Mouse (Mus musculus): ENCODE data around the gene Icosl. TPM values are rescaled to one million over a fixed set of nuclear protein-coding genes. Genes with fewer than 3 reads are reported as not detected.
A peak's percentile ranks its signal among the peaks of the same experiment; 100 is the strongest.
"Not testable (repeated sequence)": the region's sequence is repeated elsewhere in the genome, so short reads cannot be mapped to it uniquely, and the experiment has no call there.

Gene Icosl
- total RNA-seq, 2 experiments from 2014 or later = 8.4 to 11.2 TPM

- Histone ChIP-seq H3K4me3 (peak overlapping the region; percentile 31; the same call in 1 of the 2 replicates), H3K27ac (peak overlapping the region; percentile 93)
- peak; percentile 60 to 76 for DNase-seq (ENCODE audit: low spot score in 2 of 2)
- TF ChIP-seq CTCF (conservative IDR thresholded peaks at IDR 0.05) = no peak
These were observed 35.7 kb downstream of the Icosl start for GRCm38 (mm10) chr10:78104555-78105490.

- H3K27ac ChIP-seq = peak overlapping the region; percentile 93
- TF ChIP-seq CTCF (conservative IDR thresholded peaks at IDR 0.05) = no peak
- peak in 1 of 2 experiments; percentile 42 for DNase-seq (ENCODE audit: low spot score in 2 of 2)
- H3K4me3 ChIP-seq = peak overlapping the region; percentile 31; the same call in 1 of the 2 replicates
These were observed 36.4 kb downstream of the Icosl start for GRCm38 (mm10) chr10:78105548-78105947.

GRCm38 (mm10) chr10:78114521-78115092 is 45.5 kb downstream of the Icosl start:
- no peak for DNase-seq (ENCODE audit: low spot score in 2 of 2)
- H3K4me3 ChIP-seq = no peak overlapping the region
- no peak for TF ChIP-seq CTCF (conservative IDR thresholded peaks at IDR 0.05)
- no peak overlapping the region for H3K27ac ChIP-seq

- Histone ChIP-seq H3K4me3 (no peak overlapping the region), H3K27ac (no peak overlapping the region)
- TF ChIP-seq CTCF (conservative IDR thresholded peaks at IDR 0.05) = no peak
- peak in 1 of 2 experiments; percentile 20 for DNase-seq (ENCODE audit: low spot score in 2 of 2)
These were observed 46.1 kb downstream of the Icosl start for GRCm38 (mm10) chr10:78115153-78115552.

GRCm38 (mm10) chr10:78119422-78119821 is 50.3 kb downstream of the Icosl start:
- no peak for DNase-seq (ENCODE audit: low spot score in 2 of 2)
- Histone ChIP-seq H3K4me3 (no peak overlapping the region), H3K27ac (no peak overlapping the region)
- TF ChIP-seq CTCF (conservative IDR thresholded peaks at IDR 0.05) = no peak

- H3K27ac ChIP-seq; H3K4me3 ChIP-seq; DNase-seq (ENCODE audit: low spot score in 2 of 2): not testable (repeated sequence)
These were observed 55.0 kb downstream of the Icosl start for GRCm38 (mm10) chr10:78124137-78124536.

GRCm38 (mm10) chr10:78125061-78125460 is 56.0 kb downstream of the Icosl start:
- H3K4me3 ChIP-seq; H3K27ac ChIP-seq; DNase-seq (ENCODE audit: low spot score in 2 of 2): not testable (repeated sequence)

GRCm38 (mm10) chr10:78126311-78126710 is 57.2 kb downstream of the Icosl start:
- H3K27ac ChIP-seq = no peak overlapping the region
- no peak for DNase-seq (ENCODE audit: low spot score in 2 of 2)
- H3K4me3 ChIP-seq = no peak overlapping the region
- no peak for TF ChIP-seq CTCF (conservative IDR thresholded peaks at IDR 0.05)

- Histone ChIP-seq H3K27ac (no peak overlapping the region), H3K4me3 (no peak overlapping the region)
- no peak for DNase-seq (ENCODE audit: low spot score in 2 of 2)
- TF ChIP-seq CTCF (conservative IDR thresholded peaks at IDR 0.05) = no peak
These were observed 58.2 kb downstream of the Icosl start for GRCm38 (mm10) chr10:78127046-78127870.

GRCm38 (mm10) chr10:78127931-78128330 is 58.8 kb downstream of the Icosl start:
- Histone ChIP-seq H3K27ac (no peak overlapping the region), H3K4me3 (no peak overlapping the region)
- TF ChIP-seq CTCF (conservative IDR thresholded peaks at IDR 0.05) = no peak
- no peak for DNase-seq (ENCODE audit: low spot score in 2 of 2)

- no peak for TF ChIP-seq CTCF (conservative IDR thresholded peaks at IDR 0.05)
- no peak for DNase-seq (ENCODE audit: low spot score in 2 of 2)
- no peak overlapping the region for H3K4me3 ChIP-seq
- H3K27ac ChIP-seq = no peak overlapping the region
These were observed 59.5 kb downstream of the Icosl start for GRCm38 (mm10) chr10:78128647-78129046.

- DNase-seq (ENCODE audit: low spot score in 2 of 2) = no peak
- 0 out of 2 replicates have a peak, but pooled peaks have one; percentile 7 for TF ChIP-seq CTCF (conservative IDR thresholded peaks at IDR 0.05)
- no peak overlapping the region for H3K27ac ChIP-seq
- H3K4me3 ChIP-seq = no peak overlapping the region
These were observed 60.3 kb downstream of the Icosl start for GRCm38 (mm10) chr10:78129423-78129822.

GRCm38 (mm10) chr10:78129998-78130397 is 60.9 kb downstream of the Icosl start:
- TF ChIP-seq CTCF (conservative IDR thresholded peaks at IDR 0.05) = no peak
- Histone ChIP-seq H3K27ac (no peak overlapping the region), H3K4me3 (no peak overlapping the region)
- DNase-seq (ENCODE audit: low spot score in 2 of 2) = no peak

Other genes with a start within 250 kb of the Icosl start
- gene Krtap10-4, start 242.2 kb upstream of the Icosl start, total RNA-seq (2021) = not detected
- gene Krtap10-10, start 233.4 kb upstream of the Icosl start, total RNA-seq (2021) = not detected
- not detected for gene Gm36176, start 222.5 kb upstream of the Icosl start, total RNA-seq (2021)
- gene Gm10318, start 216.4 kb upstream of the Icosl start, total RNA-seq (2021) = not detected
- gene Gm3285, start 207.3 kb upstream of the Icosl start, total RNA-seq (2021) = not detected
- gene Lrrc3, start 166.8 kb upstream of the Icosl start, total RNA-seq (2021) = 1 to 10 TPM; 3.6 to 3.7 TPM
- 10 to 100 TPM; 37.4 to 41.5 TPM for gene Trpm2, start 98.7 kb upstream of the Icosl start, total RNA-seq (2021)
- 10 to 100 TPM; 37.1 to 44.4 TPM for gene 1810043G02Rik, start 90.8 kb upstream of the Icosl start, total RNA-seq (2021)
- 100 to 1,000 TPM; 232 to 233 TPM for gene Pfkl, start 59.2 kb upstream of the Icosl start, total RNA-seq (2021)
- not detected for gene Dnmt3l, start 27.4 kb upstream of the Icosl start, total RNA-seq (2021)
- gene Aire, start 25.7 kb upstream of the Icosl start, total RNA-seq (2021) = under 1 TPM; 0.46 to 0.54 TPM
- 100 to 1,000 TPM; 124 to 134 TPM for gene D10Jhu81e, start 100.5 kb downstream of the Icosl start, total RNA-seq (2021)
- gene Pwp2, start 115.8 kb downstream of the Icosl start, total RNA-seq (2021) = 10 to 100 TPM; 19.7 to 19.9 TPM
- gene Trappc10, start 175.3 kb downstream of the Icosl start, total RNA-seq (2021) = 10 to 100 TPM; 83.4 to 84.1 TPM

Data from layer of hippocampus, adult 2 months (tissue).